Mouse (Mus musculus) forebrain, embryonic 15.5 days (tissue): ENCODE results near the gene Sim2. TPM values are rescaled to one million over a fixed set of nuclear protein-coding genes. Genes with fewer than 3 reads are reported as not detected.

ENCODE experiments used
- ATAC-seq: fragments of 200-750 bp; cut with Nextera tagmentation; replicated peaks from 2 replicates; pipeline ENCODE4 v1.8.0; 2017; ENCODE audit warnings: mild to moderate bottlenecking, moderate TSS enrichment, moderate library complexity
- H3K27ac ChIP-seq: fragments of 300-500 bp; sonication (generic); replicated peaks from 2 replicates; pipeline ENCODE4 v1.5.1; 2015; ENCODE audit warnings: mild to moderate bottlenecking, inconsistent platforms
- H3K27me3 ChIP-seq: fragments of 300-500 bp; sonication (generic); 2 replicates; pipeline ENCODE4 v1.6.1; 2015; ENCODE audit warnings: inconsistent platforms
- H3K36me3 ChIP-seq: fragments of 300-500 bp; sonication (generic); 2 replicates; pipeline ENCODE4 v1.6.1; 2015; ENCODE audit warnings: mild to moderate bottlenecking, inconsistent platforms
- H3K4me1 ChIP-seq: fragments of 300-500 bp; sonication (generic); 2 replicates; pipeline ENCODE4 v1.6.1; 2015; ENCODE audit warnings: inconsistent platforms
- H3K4me2 ChIP-seq: fragments of 300-500 bp; sonication (generic); replicated peaks from 2 replicates; pipeline ENCODE4 v1.6.1; 2015; ENCODE audit warnings: mild to moderate bottlenecking, inconsistent platforms
- H3K4me3 ChIP-seq: fragments of 300-500 bp; sonication (generic); 2 replicates; pipeline ENCODE4 v1.5.1; 2015; ENCODE audit warnings: mild to moderate bottlenecking, inconsistent platforms
- H3K9ac ChIP-seq: fragments of 300-500 bp; sonication (generic); replicated peaks from 2 replicates; pipeline ENCODE4 v1.6.1; 2015; ENCODE audit warnings: mild to moderate bottlenecking, inconsistent platforms
- H3K9me3 ChIP-seq: fragments of 300-500 bp; sonication (generic); 2 replicates; pipeline ENCODE4 v1.6.1; 2016; ENCODE audit warnings: inconsistent platforms
- WGBS: fragments of 180-500 bp; shearing (Covaris S2); methylation state at CpG from one replicate; pipeline ENCODE4 v1.1.7; 2015; ENCODE audit warnings: mixed read lengths; 5-methylcytosine and 5-hydroxymethylcytosine counted together
- microRNA-seq: library from miRNA; unstranded; fragments of <30 nt; microRNA quantifications from one replicate; pipeline ENCODE4, GENCODE M21; 2016
- polyA plus RNA-seq: library from polyadenylated mRNA; unstranded; fragments of >200 nt; fragmentation: Nextera tagmentation; extraction: Ambion mirVana; gene quantifications from 2 replicates; pipeline ENCODE4 v1.2.1, GENCODE M21; 2015

Gene Sim2
- polyA plus RNA-seq, 1 experiment from 2014 or later: 0.04 TPM

- no peak overlapping the region for H3K4me3 ChIP-seq
- WGBS: 34% methylated on average over 6 of the region's 6 CpGs
- H3K4me1 ChIP-seq: peaks cover 13% of the 10 kb centered on the region
- no peaks in the 10 kb centered on the region for H3K9me3 ChIP-seq
- no peaks in the 10 kb centered on the region for H3K27me3 ChIP-seq
- H3K9ac ChIP-seq: no peak overlapping the region
- no peak for ATAC-seq
- H3K36me3 ChIP-seq: no peaks in the 10 kb centered on the region
- H3K27ac ChIP-seq: no peak overlapping the region
- H3K4me2 ChIP-seq: no peak overlapping the region
Measured at GRCm38 (mm10) chr16:94162000-94162399, 77.3 kb downstream of the Sim2 start.

GRCm38 (mm10) chr16:94163051-94163450, 78.3 kb downstream of the Sim2 start:
- WGBS: 79% methylated on average over 11 of the region's 11 CpGs

GRCm38 (mm10) chr16:94164236-94164635, 79.5 kb downstream of the Sim2 start:
- no peak overlapping the region for H3K4me2 ChIP-seq
- H3K9ac ChIP-seq: no peak overlapping the region
- no peaks in the 10 kb centered on the region for H3K27me3 ChIP-seq
- H3K36me3 ChIP-seq: no peaks in the 10 kb centered on the region
- H3K9me3 ChIP-seq: no peaks in the 10 kb centered on the region
- no peak overlapping the region for H3K4me3 ChIP-seq
- no peak overlapping the region for H3K27ac ChIP-seq
- peaks cover 13% of the 10 kb centered on the region for H3K4me1 ChIP-seq
- 23% methylated on average over 7 of the region's 7 CpGs for WGBS
- ATAC-seq: no peak

More at GRCm38 (mm10) chr16:94163051-94163450, 78.3 kb downstream of the Sim2 start:
- H3K27ac ChIP-seq: no peak overlapping the region
- ATAC-seq: no peak
- H3K36me3 ChIP-seq: no peaks in the 10 kb centered on the region
- no peak overlapping the region for H3K4me3 ChIP-seq
- H3K4me2 ChIP-seq: no peak overlapping the region
- H3K9me3 ChIP-seq: no peaks in the 10 kb centered on the region
- H3K27me3 ChIP-seq: no peaks in the 10 kb centered on the region
- no peak overlapping the region for H3K9ac ChIP-seq
- peaks cover 13% of the 10 kb centered on the region for H3K4me1 ChIP-seq

GRCm38 (mm10) chr16:94164978-94165377, 80.2 kb downstream of the Sim2 start:
- Histone ChIP-seq H3K27me3 (no peaks in the 10 kb centered on the region), H3K9ac (no peak overlapping the region), H3K4me2 (no peak overlapping the region), H3K4me1 (peaks cover 13% of the 10 kb centered on the region), H3K27ac (peak overlapping the region; percentile 19; the same call in 1 of the 2 replicates), H3K4me3 (no peak overlapping the region), H3K9me3 (no peaks in the 10 kb centered on the region), H3K36me3 (no peaks in the 10 kb centered on the region)
- ATAC-seq: peak; percentile 63; the same call in 1 of the 2 replicates
- WGBS: 26% methylated on average over 5 of the region's 5 CpGs

GRCm38 (mm10) chr16:94168655-94169545, 84.2 kb downstream of the Sim2 start:
- no peaks in the 10 kb centered on the region for H3K27me3 ChIP-seq
- no peaks in the 10 kb centered on the region for H3K9me3 ChIP-seq
- H3K36me3 ChIP-seq: no peaks in the 10 kb centered on the region
- ATAC-seq: no peak
- no peak overlapping the region for H3K4me3 ChIP-seq
- H3K4me2 ChIP-seq: no peak overlapping the region
- H3K27ac ChIP-seq: no peak overlapping the region
- 90% methylated on average over 16 of the region's 16 CpGs for WGBS
- no peak overlapping the region for H3K9ac ChIP-seq
- H3K4me1 ChIP-seq: peaks cover 13% of the 10 kb centered on the region

GRCm38 (mm10) chr16:94170218-94170617, 85.5 kb downstream of the Sim2 start:
- no peaks in the 10 kb centered on the region for H3K36me3 ChIP-seq
- ATAC-seq: no peak
- no peaks in the 10 kb centered on the region for H3K9me3 ChIP-seq
- 14% methylated on average over 4 of the region's 4 CpGs for WGBS
- no peaks in the 10 kb centered on the region for H3K27me3 ChIP-seq
- no peak overlapping the region for H3K4me2 ChIP-seq
- no peak overlapping the region for H3K4me3 ChIP-seq
- H3K27ac ChIP-seq: no peak overlapping the region
- no peak overlapping the region for H3K9ac ChIP-seq
- peaks cover 2% of the 10 kb centered on the region; the same call in 1 of the 2 replicates for H3K4me1 ChIP-seq

- Histone ChIP-seq H3K4me3 (no peak overlapping the region), H3K27ac (no peak overlapping the region), H3K27me3 (no peaks in the 10 kb centered on the region), H3K4me2 (no peak overlapping the region), H3K36me3 (no peaks in the 10 kb centered on the region), H3K9me3 (no peaks in the 10 kb centered on the region), H3K9ac (no peak overlapping the region), H3K4me1 (peaks cover 14% of the 10 kb centered on the region)
- WGBS: 71% methylated on average over 1 of the region's 1 CpGs
- no peak for ATAC-seq
Measured at GRCm38 (mm10) chr16:94173361-94173760, 88.6 kb downstream of the Sim2 start.

- WGBS: 85% methylated on average over 7 of the region's 7 CpGs
- H3K4me1 ChIP-seq: peaks cover 35% of the 10 kb centered on the region
- H3K9me3 ChIP-seq: no peaks in the 10 kb centered on the region
- no peak overlapping the region for H3K4me3 ChIP-seq
- no peak overlapping the region for H3K9ac ChIP-seq
- no peak for ATAC-seq
- H3K36me3 ChIP-seq: no peaks in the 10 kb centered on the region
- H3K4me2 ChIP-seq: no peak overlapping the region
- H3K27ac ChIP-seq: no peak overlapping the region
- H3K27me3 ChIP-seq: 0 out of 2 replicates have a peak, but pooled peaks cover 5% of the 10 kb centered on the region
Measured at GRCm38 (mm10) chr16:94175366-94175986, 90.7 kb downstream of the Sim2 start.

Small RNA genes lying within 50 kb of the gene (microRNA-seq; reads per million reads assigned to microRNA genes)
- not detected for gene Gm23062

Other genes with a start within 250 kb of the Sim2 start
- gene Chaf1b, start 201.0 kb upstream of the Sim2 start, polyA plus RNA-seq: 42.0 and 44.4 TPM in 2 replicates
- gene Cldn14, start 76.1 kb upstream of the Sim2 start, polyA plus RNA-seq: not detected in 2 replicates
- 7.7 and 8.7 TPM in 2 replicates for gene Hlcs, start 228.6 kb downstream of the Sim2 start, polyA plus RNA-seq
- 0.91 and 1.3 TPM in 2 replicates for gene Ripply3, start 243.5 kb downstream of the Sim2 start, polyA plus RNA-seq